Mouse (Mus musculus): ENCODE measurements around the gene Nr2c1. TPM values are rescaled to one million over a fixed set of nuclear protein-coding genes. Genes with fewer than 3 reads are reported as not detected.

Nr2c1 gene
- polyA plus RNA-seq, 1 experiment from 2014 or later = 10.5 TPM

DNA sequence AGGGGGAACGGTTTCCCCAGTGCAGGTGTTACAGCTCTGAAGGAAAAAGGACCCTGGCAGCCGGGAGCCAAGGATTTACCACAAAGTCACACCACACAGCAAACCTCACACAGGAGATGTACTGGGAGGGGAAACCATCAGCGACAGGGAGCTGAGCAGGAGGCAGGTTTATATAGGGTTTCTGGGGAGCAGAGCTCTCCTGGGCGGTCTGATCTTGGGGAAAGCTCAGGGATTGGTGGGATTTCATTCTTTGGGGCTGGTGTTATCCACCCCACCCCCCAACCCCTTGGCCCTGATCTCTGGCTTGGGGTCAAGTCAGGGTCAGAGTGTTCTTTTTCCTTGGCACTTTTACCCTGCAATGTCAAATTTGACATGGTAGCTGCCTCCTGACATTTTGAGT lies 11.6 kb downstream of the Nr2c1 start:
- H3K4me3 ChIP-seq (ENCODE audit: inconsistent target) = no peak overlapping the region
- peaks cover 49% of the 10 kb centered on the region for H3K36me3 ChIP-seq (ENCODE audit: inconsistent target)
- no peak overlapping the region for H3K27ac ChIP-seq
- peaks cover 14% of the 10 kb centered on the region for H3K79me2 ChIP-seq (ENCODE audit: inconsistent target)
- WGBS (ENCODE audit: missing documents) = 96% methylated on average over 3 of the region's 4 CpGs

DNA sequence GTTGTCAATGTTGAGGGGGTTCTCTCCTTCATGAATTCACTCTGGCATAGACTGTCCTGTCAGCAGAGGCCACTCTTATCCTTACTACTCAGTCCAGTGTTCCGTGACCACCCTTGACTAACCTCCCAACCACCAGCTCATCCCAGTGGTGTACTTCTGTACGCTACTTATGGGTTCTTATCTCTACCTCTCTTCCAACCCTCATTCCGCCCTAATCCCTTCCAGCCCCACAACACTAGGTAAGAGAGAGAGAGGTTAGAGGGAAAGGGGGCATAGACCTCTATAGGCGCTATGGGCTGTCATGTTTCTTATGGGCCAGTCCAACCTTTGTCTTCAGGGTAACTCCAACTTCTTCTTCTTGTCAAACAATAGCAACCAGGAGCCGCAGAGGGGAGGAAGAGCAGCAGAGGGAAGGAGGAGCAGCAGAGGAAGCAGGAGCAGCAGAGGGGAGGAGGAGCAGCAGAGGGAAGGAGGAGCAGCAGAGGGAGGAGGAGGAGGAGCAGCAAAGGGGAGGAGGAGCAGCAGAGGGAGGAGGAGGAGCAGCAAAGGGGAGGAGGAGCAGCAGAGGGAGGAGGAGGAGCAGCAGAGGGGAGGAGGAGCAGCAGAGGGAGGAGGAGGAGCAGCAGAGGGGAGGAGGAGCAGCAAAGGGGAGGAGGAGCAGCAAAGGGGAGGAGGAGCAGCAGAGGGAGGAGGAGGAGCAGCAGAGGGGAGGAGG lies 13.4 kb downstream of the Nr2c1 start:
- Histone ChIP-seq H3K4me3 (ENCODE audit: inconsistent target) (no peak overlapping the region), H3K27ac (no peak overlapping the region), H3K36me3 (ENCODE audit: inconsistent target) (peaks cover 58% of the 10 kb centered on the region), H3K79me2 (ENCODE audit: inconsistent target) (no peaks in the 10 kb centered on the region)
- WGBS (ENCODE audit: missing documents) = 97% methylated on average over 4 of the region's 5 CpGs

DNA sequence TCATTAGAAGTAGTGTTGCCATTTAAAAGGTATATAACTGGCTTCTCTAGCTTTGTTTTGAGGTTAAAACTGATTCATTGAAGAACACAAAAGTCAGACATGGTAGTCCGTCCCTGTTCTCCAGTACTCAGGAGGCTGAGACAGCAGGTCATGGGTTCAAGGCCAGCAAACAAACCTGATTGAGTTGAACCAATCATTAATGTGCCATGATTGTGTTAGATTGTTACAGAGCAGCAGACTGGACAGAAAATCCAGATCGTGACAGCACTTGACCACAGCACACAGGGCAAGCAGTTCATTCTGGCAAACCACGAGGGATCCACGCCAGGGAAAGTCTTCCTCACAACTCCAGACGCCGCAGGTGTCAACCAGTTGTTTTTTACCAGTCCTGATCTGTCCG lies 14.2 kb downstream of the Nr2c1 start:
- Histone ChIP-seq H3K27ac (no peak overlapping the region), H3K79me2 (ENCODE audit: inconsistent target) (no peaks in the 10 kb centered on the region), H3K36me3 (ENCODE audit: inconsistent target) (peaks cover 67% of the 10 kb centered on the region), H3K4me3 (ENCODE audit: inconsistent target) (no peak overlapping the region)
- WGBS (ENCODE audit: missing documents) = 96% methylated on average over 7 of the region's 7 CpGs

DNA sequence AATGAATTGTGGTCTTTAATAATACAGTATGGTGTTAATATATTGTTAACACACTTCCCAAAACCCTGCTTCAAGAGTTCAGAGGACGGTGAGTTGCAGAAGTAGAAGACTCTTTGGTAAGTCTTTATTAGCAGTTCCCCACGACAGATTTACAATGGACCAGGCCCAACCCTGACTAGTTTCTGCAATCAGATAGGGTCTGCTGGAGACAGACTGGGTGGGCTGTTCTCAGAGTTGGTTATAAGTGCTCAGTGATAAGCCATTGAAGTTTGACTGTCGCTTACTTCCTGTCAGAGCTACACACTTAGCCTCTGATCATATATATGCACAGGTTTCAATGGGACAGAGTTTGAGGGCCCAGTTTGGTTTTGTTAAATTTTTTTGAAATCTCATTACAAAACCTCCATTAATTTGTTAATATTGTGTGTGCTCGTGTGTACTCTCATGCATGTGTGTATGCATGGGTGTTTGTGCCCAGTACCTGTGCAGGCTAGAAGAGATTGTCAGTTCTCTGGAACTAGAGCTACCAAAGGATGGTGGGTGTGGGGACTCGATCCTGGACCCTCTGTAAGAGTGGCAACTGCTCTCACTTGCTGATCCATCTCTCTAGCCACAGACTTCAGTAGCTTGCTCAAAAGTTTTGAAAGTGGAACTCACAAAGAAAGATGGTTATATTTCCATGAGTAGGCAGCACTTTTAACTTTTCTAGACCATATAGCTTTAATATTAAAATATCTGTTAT lies 16.5 kb downstream of the Nr2c1 start:
- H3K27ac ChIP-seq = no peak overlapping the region
- no peak overlapping the region for H3K4me3 ChIP-seq (ENCODE audit: inconsistent target)
- H3K36me3 ChIP-seq (ENCODE audit: inconsistent target) = peaks cover 71% of the 10 kb centered on the region
- WGBS (ENCODE audit: missing documents) = 100% methylated on average over 5 of the region's 5 CpGs
- H3K79me2 ChIP-seq (ENCODE audit: inconsistent target) = no peaks in the 10 kb centered on the region

DNA sequence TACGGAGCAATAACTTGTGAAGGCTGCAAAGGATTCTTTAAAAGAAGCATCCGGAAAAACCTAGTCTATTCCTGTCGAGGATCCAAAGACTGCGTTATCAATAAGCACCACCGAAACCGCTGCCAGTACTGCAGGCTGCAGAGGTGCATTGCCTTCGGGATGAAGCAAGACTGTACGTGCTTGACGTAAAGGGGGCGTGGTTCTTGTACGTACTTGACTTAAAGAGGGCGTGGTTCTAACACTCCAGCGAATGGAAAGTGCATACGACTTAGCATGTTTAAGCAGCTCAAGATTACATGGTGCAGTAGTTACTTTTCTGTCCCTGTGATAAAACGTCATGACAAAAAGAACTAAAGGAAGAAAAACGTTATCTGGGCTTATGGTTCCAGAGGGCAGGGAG lies 17.6 kb downstream of the Nr2c1 start:
- H3K36me3 ChIP-seq (ENCODE audit: inconsistent target) = peaks cover 76% of the 10 kb centered on the region
- H3K79me2 ChIP-seq (ENCODE audit: inconsistent target) = no peaks in the 10 kb centered on the region
- no peak overlapping the region for H3K4me3 ChIP-seq (ENCODE audit: inconsistent target)
- WGBS (ENCODE audit: missing documents) = 97% methylated on average over 16 of the region's 16 CpGs
- H3K27ac ChIP-seq = no peak overlapping the region

DNA sequence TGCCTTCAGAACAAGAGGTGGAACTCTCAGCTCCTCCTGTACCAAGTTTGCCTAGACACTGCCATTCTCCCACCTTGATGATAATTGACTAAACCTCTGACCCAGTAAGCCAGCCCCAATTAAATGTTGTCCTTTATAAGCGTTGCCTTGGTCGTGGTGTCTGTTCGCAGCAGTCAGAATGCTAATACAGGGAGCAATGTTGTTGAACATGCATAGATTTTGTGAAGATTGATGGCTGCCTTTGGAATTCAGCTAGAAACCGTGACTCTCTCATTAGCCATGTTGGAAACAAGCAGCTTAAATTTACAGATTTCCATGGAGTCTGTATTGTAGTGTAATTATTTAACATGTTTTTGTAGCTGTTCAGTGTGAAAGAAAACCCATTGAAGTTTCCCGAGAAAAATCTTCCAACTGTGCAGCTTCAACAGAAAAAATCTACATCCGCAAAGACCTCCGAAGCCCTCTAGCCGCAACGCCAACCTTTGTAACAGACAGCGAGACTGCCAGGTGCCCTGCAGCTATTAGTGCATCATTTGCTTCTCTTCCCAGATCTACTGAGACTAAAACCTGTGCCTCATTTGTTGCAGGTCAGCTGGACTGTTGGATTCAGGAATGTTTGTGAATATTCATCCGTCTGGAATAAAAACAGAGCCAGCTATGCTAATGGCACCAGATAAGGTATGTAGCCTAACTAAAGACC lies 19.4 kb downstream of the Nr2c1 start:
- peaks cover 82% of the 10 kb centered on the region for H3K36me3 ChIP-seq (ENCODE audit: inconsistent target)
- no peaks in the 10 kb centered on the region for H3K79me2 ChIP-seq (ENCODE audit: inconsistent target)
- H3K4me3 ChIP-seq (ENCODE audit: inconsistent target) = no peak overlapping the region
- 95% methylated on average over 11 of the region's 11 CpGs for WGBS (ENCODE audit: missing documents)
- H3K27ac ChIP-seq = no peak overlapping the region

DNA sequence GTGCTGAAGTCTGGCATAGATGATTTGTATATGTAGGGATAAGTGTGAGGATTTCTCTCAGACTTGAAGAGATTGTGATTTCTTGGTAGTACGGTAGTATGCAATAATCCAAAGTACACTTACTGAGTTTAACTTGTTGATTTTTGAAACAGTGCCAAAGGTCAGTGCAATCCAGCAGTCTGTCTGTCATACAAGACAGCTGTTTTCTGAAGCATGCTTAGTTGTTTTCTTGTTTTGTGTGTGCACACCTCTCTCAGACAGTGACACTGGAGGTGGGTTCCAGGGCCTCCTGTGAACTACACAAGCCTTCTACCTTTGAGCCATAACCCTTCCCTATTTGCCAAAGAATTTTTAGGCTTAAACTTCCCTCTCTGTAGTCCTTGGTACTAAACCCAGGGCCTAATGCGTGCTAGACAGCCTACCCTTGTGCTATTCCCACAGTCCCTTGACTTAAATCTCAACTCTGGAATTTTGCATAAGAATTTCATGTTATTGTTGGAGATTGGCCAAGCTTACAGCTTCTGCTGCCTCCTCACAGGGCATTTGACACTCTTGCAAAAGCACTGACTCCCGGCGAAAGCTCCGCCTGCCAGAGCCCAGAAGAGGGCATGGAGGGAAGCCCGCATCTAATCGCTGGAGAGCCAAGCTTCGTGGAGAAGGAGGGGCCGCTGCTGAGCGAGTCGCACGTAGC lies 23.8 kb downstream of the Nr2c1 start:
- 95% methylated on average over 12 of the region's 12 CpGs for WGBS (ENCODE audit: missing documents)
- H3K27ac ChIP-seq = no peak overlapping the region
- H3K4me3 ChIP-seq (ENCODE audit: inconsistent target) = no peak overlapping the region
- H3K36me3 ChIP-seq (ENCODE audit: inconsistent target) = peaks cover 73% of the 10 kb centered on the region
- H3K79me2 ChIP-seq (ENCODE audit: inconsistent target) = no peaks in the 10 kb centered on the region

DNA sequence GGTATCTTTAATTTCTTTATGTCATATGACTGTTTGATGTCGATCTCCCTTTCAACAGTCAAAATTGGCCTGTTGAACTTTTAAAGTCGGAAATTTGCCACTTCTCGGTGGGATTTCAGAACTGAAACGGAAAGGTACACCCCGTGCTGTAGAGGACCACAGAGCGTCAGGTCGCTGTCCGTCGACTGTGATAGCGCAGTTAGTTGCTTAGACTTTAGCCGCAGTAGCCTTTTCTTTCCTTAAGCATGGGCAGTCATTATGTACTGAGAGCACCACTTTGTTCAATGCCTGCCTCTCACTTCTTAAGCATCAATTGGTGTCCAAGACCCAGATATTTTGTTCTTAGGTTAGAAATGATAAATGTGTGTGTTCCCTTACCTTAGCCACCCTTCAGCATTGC lies 24.3 kb downstream of the Nr2c1 start:
- Histone ChIP-seq H3K27ac (no peak overlapping the region), H3K4me3 (ENCODE audit: inconsistent target) (no peak overlapping the region), H3K79me2 (ENCODE audit: inconsistent target) (no peaks in the 10 kb centered on the region), H3K36me3 (ENCODE audit: inconsistent target) (peaks cover 67% of the 10 kb centered on the region)
- WGBS (ENCODE audit: missing documents) = 96% methylated on average over 11 of the region's 11 CpGs

DNA sequence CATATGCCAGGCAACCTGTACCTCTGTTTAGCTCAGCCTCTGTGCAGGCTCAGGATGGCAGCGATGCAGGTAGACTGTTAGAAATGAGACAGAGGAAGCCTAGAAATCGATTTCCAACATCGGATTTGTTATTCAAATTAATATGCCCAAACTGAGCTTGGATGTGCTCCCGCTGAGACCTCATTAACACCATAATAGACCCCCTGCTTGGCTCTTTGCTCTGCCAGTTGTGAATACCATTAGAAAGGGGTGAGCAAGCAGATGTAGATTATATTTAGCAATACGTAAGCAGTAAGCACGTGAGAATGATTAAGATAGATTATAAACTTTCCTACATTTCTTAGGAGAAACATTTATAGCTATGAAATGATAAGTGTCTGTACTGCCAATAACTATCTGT lies 24.9 kb downstream of the Nr2c1 start:
- H3K79me2 ChIP-seq (ENCODE audit: inconsistent target) = no peaks in the 10 kb centered on the region
- peaks cover 62% of the 10 kb centered on the region for H3K36me3 ChIP-seq (ENCODE audit: inconsistent target)
- no peak overlapping the region for H3K27ac ChIP-seq
- 93% methylated on average over 6 of the region's 6 CpGs for WGBS (ENCODE audit: missing documents)
- no peak overlapping the region for H3K4me3 ChIP-seq (ENCODE audit: inconsistent target)

DNA sequence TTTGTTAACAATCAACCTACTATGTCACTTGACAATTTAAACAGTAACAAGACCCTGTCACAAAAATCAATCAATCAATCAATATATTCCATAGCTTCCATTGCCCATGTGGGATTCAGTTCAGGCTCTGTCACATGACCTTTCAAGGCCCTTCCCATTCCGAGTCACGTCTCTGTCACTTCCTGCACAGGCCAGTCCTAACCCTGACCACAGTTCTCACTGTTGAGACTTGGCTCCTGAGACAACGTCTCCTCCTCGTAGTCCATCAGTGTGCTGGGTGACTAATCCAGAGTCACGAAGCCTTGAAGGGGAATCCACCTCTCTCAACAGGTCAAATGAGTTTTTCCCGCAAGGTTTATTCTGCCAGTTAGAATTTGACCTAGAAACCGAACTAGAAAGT lies 26.8 kb downstream of the Nr2c1 start:
- H3K27ac ChIP-seq = no peak overlapping the region
- peaks cover 43% of the 10 kb centered on the region for H3K36me3 ChIP-seq (ENCODE audit: inconsistent target)
- no peak overlapping the region for H3K4me3 ChIP-seq (ENCODE audit: inconsistent target)

DNA sequence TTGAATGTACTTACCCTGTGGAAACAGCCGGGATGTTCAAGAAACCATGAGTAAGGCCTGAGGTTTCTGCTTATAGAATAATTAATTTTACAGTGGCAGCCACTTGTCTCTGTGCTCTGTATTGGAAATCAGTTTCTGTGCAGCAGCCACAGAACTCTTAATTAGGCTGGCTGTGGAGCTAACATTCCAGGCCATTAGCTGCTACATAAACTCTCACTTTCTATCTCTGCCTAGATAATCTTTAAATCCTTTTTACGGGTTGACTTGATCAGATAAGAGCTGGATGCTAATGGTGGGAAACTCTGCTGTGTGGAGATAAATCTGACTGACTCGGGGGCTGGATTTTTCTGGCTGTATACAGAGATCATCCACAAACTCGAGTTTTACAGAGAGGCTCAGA lies 35.4 kb downstream of the Nr2c1 start:
- H3K36me3 ChIP-seq (ENCODE audit: inconsistent target) = peaks cover 22% of the 10 kb centered on the region; the same call in 1 of the 2 replicates
- H3K4me3 ChIP-seq (ENCODE audit: inconsistent target) = no peak overlapping the region
- no peak overlapping the region for H3K27ac ChIP-seq
- WGBS (ENCODE audit: missing documents) = 91% methylated on average over 4 of the region's 4 CpGs
- H3K79me2 ChIP-seq (ENCODE audit: inconsistent target) = no peaks in the 10 kb centered on the region

More for the DNA sequence above, 26.8 kb downstream of the Nr2c1 start:
- WGBS (ENCODE audit: missing documents) = 86% methylated on average over 7 of the region's 7 CpGs
- no peaks in the 10 kb centered on the region for H3K79me2 ChIP-seq (ENCODE audit: inconsistent target)

DNA sequence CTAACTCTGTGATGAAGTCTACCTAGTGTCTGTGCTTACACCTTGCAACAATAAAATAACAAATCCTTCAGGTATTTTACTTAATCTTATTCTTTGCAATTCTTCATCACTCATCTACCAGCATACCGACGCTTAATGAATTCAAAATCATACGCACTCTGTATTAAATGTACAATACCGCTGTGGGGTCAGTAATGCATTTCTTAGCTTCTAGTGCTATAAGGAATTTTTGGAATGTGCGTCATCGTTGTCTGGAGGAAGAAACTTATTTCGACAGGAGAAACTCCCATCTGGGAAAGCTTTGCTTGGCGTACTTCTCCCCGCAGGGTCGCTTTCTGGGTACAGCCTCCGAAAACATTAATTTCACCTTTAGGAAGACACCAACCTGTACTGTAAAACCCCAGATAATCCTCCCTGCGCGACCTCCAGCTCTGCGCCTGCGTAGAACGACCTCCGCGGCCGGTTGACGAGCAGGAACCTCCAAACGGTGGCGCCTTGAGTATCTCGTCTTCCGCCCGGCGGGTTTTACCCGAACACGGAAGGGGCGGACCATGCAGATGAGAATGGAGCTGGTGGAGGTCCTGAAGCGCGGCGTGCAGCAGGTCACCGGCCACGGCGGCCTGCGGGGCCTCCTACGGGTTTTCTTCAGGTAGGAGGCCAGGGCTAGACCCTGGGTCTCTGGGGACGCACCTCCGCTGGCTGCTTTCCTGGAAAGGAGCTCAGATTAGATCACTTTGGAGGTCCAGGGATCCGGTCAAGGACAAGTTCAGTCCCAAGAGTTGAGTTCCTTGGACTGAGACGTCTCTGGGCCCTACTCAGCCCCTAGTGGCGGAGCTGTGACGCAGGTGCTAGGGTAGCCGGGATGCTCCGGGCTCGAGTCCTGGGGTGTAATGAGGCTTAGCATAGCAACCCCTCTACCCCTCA lies 50.9 kb downstream of the Nr2c1 start, which contains the start of gene Ndufa12:
TSS of gene Ndufa12 (plus strand) at position 239 of the 924 bp plus-strand sequence.
- 1% methylated on average over 46 of the region's 46 CpGs for WGBS (ENCODE audit: missing documents)
- H3K27ac ChIP-seq = peak within 1 kb of the TSS; percentile 64
- H3K36me3 ChIP-seq (ENCODE audit: inconsistent target) = peaks cover 3% of the 10 kb centered on the region; the same call in 1 of the 2 replicates
- peak within 1 kb of the TSS; percentile 79 for H3K4me3 ChIP-seq (ENCODE audit: inconsistent target)
- H3K79me2 ChIP-seq (ENCODE audit: inconsistent target) = peaks cover 35% of the 10 kb centered on the region

DNA sequence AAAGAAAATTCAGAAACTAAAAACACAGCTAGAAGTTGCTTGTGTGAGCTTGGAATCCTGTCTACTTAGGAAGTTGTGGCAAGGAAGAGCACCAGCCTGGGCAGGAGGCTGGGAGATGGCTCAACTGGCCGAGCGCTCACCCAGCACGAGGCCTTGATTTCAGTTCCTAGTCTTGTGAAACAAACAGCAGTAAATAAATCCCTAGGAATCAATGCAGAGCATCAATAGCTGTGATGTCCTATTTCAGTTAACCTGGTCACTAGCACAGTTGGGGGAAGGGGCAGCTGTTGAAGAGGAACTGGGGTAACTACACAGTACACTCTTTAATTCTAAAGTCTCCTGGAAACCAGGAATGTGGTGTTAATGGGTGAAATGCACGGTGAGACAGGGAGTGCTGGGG lies 57.1 kb downstream of the Nr2c1 start:
- no peak overlapping the region for H3K27ac ChIP-seq
- no peak overlapping the region for H3K4me3 ChIP-seq (ENCODE audit: inconsistent target)
- peaks cover 38% of the 10 kb centered on the region; the same call in 1 of the 2 replicates for H3K36me3 ChIP-seq (ENCODE audit: inconsistent target)
- H3K79me2 ChIP-seq (ENCODE audit: inconsistent target) = peaks cover 27% of the 10 kb centered on the region
- 81% methylated on average over 4 of the region's 4 CpGs for WGBS (ENCODE audit: missing documents)

Measured in macrophage (primary cell).